Mouse (Mus musculus) gastrocnemius, postnatal 4 days (tissue): Measurements from ENCODE around the gene Gm11983. TPM values are rescaled to one million over a fixed set of nuclear protein-coding genes. Genes with fewer than 3 reads are reported as not detected.

Experiments used
- total RNA-seq, 2 experiments: library from RNA; stranded (reverse); gene quantifications; 2 replicates each; pipeline ENCODE4 v1.2.3; 2021

The Gm11983 gene
- total RNA-seq, 2 experiments from 2014 or later: not detected

Other genes starting within 250 kb of the Gm11983 start
- gene Nacad, start 231.6 kb downstream of the Gm11983 start, total RNA-seq: 1 to 10 TPM; 2.0 to 2.2 TPM
- gene Tbrg4, start 211.6 kb downstream of the Gm11983 start, total RNA-seq: 10 to 100 TPM; 55.1 to 59.1 TPM
- gene Wap, start 199.0 kb downstream of the Gm11983 start, total RNA-seq: not detected
- 1 to 10 TPM in 1 of 2 experiments, under 1 TPM in 1; 0.98 to 1.7 TPM for gene Ramp3, start 179.1 kb downstream of the Gm11983 start, total RNA-seq
- gene Adcy1, start 225.8 kb upstream of the Gm11983 start, total RNA-seq: 1 to 10 TPM; 3.7 to 4.0 TPM